Mouse (Mus musculus): ENCODE measurements around the gene Cpe. TPM values are rescaled to one million over a fixed set of nuclear protein-coding genes. Genes with fewer than 3 reads are reported as not detected.

Cpe gene
- total and polyA plus RNA-seq, 2 experiments from 2014 or later, result 704 to 1,088 TPM

DNA sequence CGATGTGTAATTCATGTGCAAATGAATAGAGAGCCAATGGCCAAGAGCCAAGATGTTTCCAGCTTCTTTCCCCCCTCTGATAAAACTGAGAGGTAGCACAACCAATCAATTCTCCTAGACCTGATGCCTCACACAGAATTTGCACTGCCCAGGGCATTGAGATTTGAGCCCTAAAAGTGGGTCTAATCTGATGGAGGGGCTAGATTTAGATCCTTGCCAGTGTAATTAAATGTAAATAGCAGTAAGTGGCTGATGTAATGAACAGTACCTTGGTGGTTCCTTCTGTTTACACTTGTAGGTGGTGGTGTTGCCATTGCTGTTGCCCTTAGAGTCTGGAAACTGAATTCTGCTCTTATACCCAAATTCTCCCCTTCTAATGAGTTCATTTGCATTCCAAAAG is 52.3 kb downstream of the Cpe start:
- no peak overlapping the region for H3K4me3 ChIP-seq (ENCODE audit: low read length)
- H3K9ac ChIP-seq (replicated peaks; ENCODE audit: low read length), result no peak overlapping the region
- H3K27ac ChIP-seq, result no peak overlapping the region
- 40% methylated on average over 1 of the region's 1 CpGs for WGBS
- no peak for ATAC-seq
- H3K27me3 ChIP-seq (ENCODE audit: insufficient read depth, low read length), result no peaks in the 10 kb centered on the region
- H3K9me3 ChIP-seq (ENCODE audit: low read length), result no peaks in the 10 kb centered on the region
- no peak overlapping the region for H3K4me2 ChIP-seq (ENCODE audit: low read depth, low read length)
- TF ChIP-seq CTCF (IDR thresholded peaks at IDR 0.05; ENCODE audit: low read depth), result no peak
- DNase-seq (ENCODE audit: low spot score), result no peak
- 0 out of 2 replicates have a peak, but pooled peaks cover 5% of the 10 kb centered on the region for H3K4me1 ChIP-seq (ENCODE audit: insufficient read depth, low read length)
- H3K36me3 ChIP-seq (ENCODE audit: insufficient read depth, low read length), result no peaks in the 10 kb centered on the region

GRCm38 (mm10) chr8:64639676-64640075 is 53.2 kb downstream of the Cpe start:
- DNase-seq (ENCODE audit: low spot score), result no peak
- no peak for ATAC-seq
- H3K27me3 ChIP-seq (ENCODE audit: insufficient read depth, low read length), result no peaks in the 10 kb centered on the region
- WGBS, result 92% methylated on average over 5 of the region's 5 CpGs
- H3K9me3 ChIP-seq (ENCODE audit: low read length), result no peaks in the 10 kb centered on the region
- H3K4me2 ChIP-seq (ENCODE audit: low read depth, low read length), result no peak overlapping the region
- H3K4me1 ChIP-seq (ENCODE audit: insufficient read depth, low read length), result 0 out of 2 replicates have a peak, but pooled peaks cover 3% of the 10 kb centered on the region
- no peaks in the 10 kb centered on the region for H3K36me3 ChIP-seq (ENCODE audit: insufficient read depth, low read length)
- H3K27ac ChIP-seq, result no peak overlapping the region
- no peak overlapping the region for H3K4me3 ChIP-seq (ENCODE audit: low read length)
- H3K9ac ChIP-seq (replicated peaks; ENCODE audit: low read length), result no peak overlapping the region
- no peak for TF ChIP-seq CTCF (IDR thresholded peaks at IDR 0.05; ENCODE audit: low read depth)

DNA sequence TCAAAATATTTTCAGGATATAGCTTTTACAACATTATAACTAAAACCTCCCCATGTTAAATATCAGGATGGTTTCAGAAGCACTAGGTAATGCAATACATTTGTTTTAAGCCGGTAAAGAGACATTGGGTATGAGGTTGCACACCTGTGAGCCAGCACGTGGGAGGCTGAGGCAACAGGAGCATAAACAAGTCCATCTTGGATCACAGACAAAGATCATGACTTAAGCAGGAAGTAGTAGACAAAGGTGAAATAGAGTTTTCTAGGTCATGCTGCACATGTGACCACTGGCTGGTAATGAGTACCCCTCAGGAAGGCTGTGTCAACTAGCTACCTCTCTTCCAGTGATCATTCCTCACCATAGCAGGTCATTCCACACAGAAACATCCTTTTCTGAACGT is 58.0 kb downstream of the Cpe start:
- ATAC-seq (no peak), DNase-seq (ENCODE audit: low spot score) (no peak)
- no peaks in the 10 kb centered on the region for H3K4me1 ChIP-seq (ENCODE audit: insufficient read depth, low read length)
- 91% methylated on average over 3 of the region's 3 CpGs for WGBS
- H3K9me3 ChIP-seq (ENCODE audit: low read length), result no peaks in the 10 kb centered on the region
- TF ChIP-seq CTCF (IDR thresholded peaks at IDR 0.05; ENCODE audit: low read depth), result no peak
- H3K27ac ChIP-seq, result no peak overlapping the region
- no peak overlapping the region for H3K4me2 ChIP-seq (ENCODE audit: low read depth, low read length)
- H3K27me3 ChIP-seq (ENCODE audit: insufficient read depth, low read length), result no peaks in the 10 kb centered on the region
- H3K36me3 ChIP-seq (ENCODE audit: insufficient read depth, low read length), result no peaks in the 10 kb centered on the region
- no peak overlapping the region for H3K9ac ChIP-seq (replicated peaks; ENCODE audit: low read length)
- H3K4me3 ChIP-seq (ENCODE audit: low read length), result no peak overlapping the region

- no peaks in the 10 kb centered on the region for H3K27me3 ChIP-seq (ENCODE audit: insufficient read depth, low read length)
- no peaks in the 10 kb centered on the region for H3K4me1 ChIP-seq (ENCODE audit: insufficient read depth, low read length)
- WGBS, result 70% methylated on average over 8 of the region's 8 CpGs
- H3K36me3 ChIP-seq (ENCODE audit: insufficient read depth, low read length), result no peaks in the 10 kb centered on the region
- H3K9me3 ChIP-seq (ENCODE audit: low read length), result no peaks in the 10 kb centered on the region
- DNase-seq (ENCODE audit: low spot score) (peak; percentile 33), ATAC-seq (peak; percentile 38; the same call in 1 of the 2 replicates)
- no peak overlapping the region for H3K4me2 ChIP-seq (ENCODE audit: low read depth, low read length)
- TF ChIP-seq CTCF (IDR thresholded peaks at IDR 0.05; ENCODE audit: low read depth), result no peak
- no peak overlapping the region for H3K9ac ChIP-seq (replicated peaks; ENCODE audit: low read length)
- H3K27ac ChIP-seq, result peak overlapping the region; percentile 48; the same call in 1 of the 2 replicates
- no peak overlapping the region for H3K4me3 ChIP-seq (ENCODE audit: low read length)
Observed at GRCm38 (mm10) chr8:64634131-64634865, 58.6 kb downstream of the Cpe start.

GRCm38 (mm10) chr8:64632169-64632568 is 60.7 kb downstream of the Cpe start:
- no peak for DNase-seq (ENCODE audit: low spot score)
- 84% methylated on average over 4 of the region's 4 CpGs for WGBS
- H3K27ac ChIP-seq, result no peak overlapping the region
- no peaks in the 10 kb centered on the region for H3K27me3 ChIP-seq (ENCODE audit: insufficient read depth, low read length)
- no peak overlapping the region for H3K4me2 ChIP-seq (ENCODE audit: low read depth, low read length)
- H3K36me3 ChIP-seq (ENCODE audit: insufficient read depth, low read length), result no peaks in the 10 kb centered on the region
- H3K4me1 ChIP-seq (ENCODE audit: insufficient read depth, low read length), result no peaks in the 10 kb centered on the region
- H3K9ac ChIP-seq (replicated peaks; ENCODE audit: low read length), result no peak overlapping the region
- no peak overlapping the region for H3K4me3 ChIP-seq (ENCODE audit: low read length)
- no peaks in the 10 kb centered on the region for H3K9me3 ChIP-seq (ENCODE audit: low read length)
- no peak for ATAC-seq
- no peak for TF ChIP-seq CTCF (IDR thresholded peaks at IDR 0.05; ENCODE audit: low read depth)

- Histone ChIP-seq H3K4me1 (ENCODE audit: insufficient read depth, low read length) (no peaks in the 10 kb centered on the region), H3K36me3 (ENCODE audit: insufficient read depth, low read length) (no peaks in the 10 kb centered on the region), H3K4me3 (ENCODE audit: low read length) (no peak overlapping the region), H3K27me3 (ENCODE audit: insufficient read depth, low read length) (no peaks in the 10 kb centered on the region), H3K4me2 (ENCODE audit: low read depth, low read length) (no peak overlapping the region), H3K9ac (replicated peaks; ENCODE audit: low read length) (no peak overlapping the region), H3K9me3 (ENCODE audit: low read length) (no peaks in the 10 kb centered on the region), H3K27ac (no peak overlapping the region)
- ATAC-seq, result no peak
- no peak for DNase-seq (ENCODE audit: low spot score)
- WGBS, result 76% methylated on average over 2 of the region's 2 CpGs
- no peak for TF ChIP-seq CTCF (IDR thresholded peaks at IDR 0.05; ENCODE audit: low read depth)
Observed at GRCm38 (mm10) chr8:64631761-64632160, 61.1 kb downstream of the Cpe start.

DNA sequence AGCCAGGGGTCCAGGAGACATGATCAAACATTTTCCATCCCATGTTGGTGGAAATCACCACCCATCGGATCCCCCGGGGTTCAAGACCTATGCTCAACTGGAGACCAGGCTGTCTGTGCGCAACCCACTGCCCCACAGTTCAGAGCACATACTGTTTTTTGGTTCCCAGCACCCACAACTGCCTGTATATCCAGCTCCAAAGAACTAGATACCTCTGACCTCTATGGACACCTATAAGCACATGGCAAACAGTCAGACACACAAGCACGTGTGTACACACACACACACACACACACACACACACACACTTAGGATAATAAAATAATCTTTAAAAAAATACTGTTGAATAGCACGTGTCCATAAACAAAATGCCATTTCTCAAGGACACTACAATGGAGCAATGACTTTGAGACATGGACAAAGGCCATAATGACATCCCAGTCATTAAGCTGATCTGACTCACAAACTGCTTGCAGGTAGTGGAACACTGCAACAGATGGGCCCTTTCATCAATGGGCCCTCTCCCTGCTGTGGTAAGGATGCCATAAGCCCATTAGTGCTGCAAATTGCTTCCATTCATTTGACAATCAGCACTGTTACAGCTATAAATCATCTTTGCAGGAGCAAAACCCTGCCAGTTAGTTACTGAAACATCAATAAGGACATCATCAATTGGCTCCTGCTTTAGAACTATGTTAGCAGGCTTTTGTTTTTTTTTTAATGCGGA is 63.7 kb downstream of the Cpe start:
- 83% methylated on average over 6 of the region's 6 CpGs for WGBS
- no peak overlapping the region for H3K4me2 ChIP-seq (ENCODE audit: low read depth, low read length)
- H3K27me3 ChIP-seq (ENCODE audit: insufficient read depth, low read length), result no peaks in the 10 kb centered on the region
- no peak overlapping the region for H3K27ac ChIP-seq
- H3K4me3 ChIP-seq (ENCODE audit: low read length), result no peak overlapping the region
- no peaks in the 10 kb centered on the region for H3K9me3 ChIP-seq (ENCODE audit: low read length)
- no peak overlapping the region for H3K9ac ChIP-seq (replicated peaks; ENCODE audit: low read length)
- no peaks in the 10 kb centered on the region for H3K36me3 ChIP-seq (ENCODE audit: insufficient read depth, low read length)
- DNase-seq (ENCODE audit: low spot score) (peak; percentile 33), ATAC-seq (no peak)
- TF ChIP-seq CTCF (IDR thresholded peaks at IDR 0.05; ENCODE audit: low read depth), result no peak
- H3K4me1 ChIP-seq (ENCODE audit: insufficient read depth, low read length), result no peaks in the 10 kb centered on the region
